ENCODE assay signal across 9 mouse cellular contexts in genomic region chr1:143644221-143644620, GRCm38 (mm10). TPM values are rescaled to one million over a fixed set of nuclear protein-coding genes. Genes with fewer than 3 reads are reported as not detected.
DNase-seq lines count a peak whose midpoint lies in the region; ATAC-seq lines count a peak whose summit lies in the region.
"Had no signal": no experiment of that assay in that cellular context is flagged by ENCODE, and none has a peak within 500 bp of the region (broad histone marks: within the 10 kb centered on the region; RNA-seq: fewer than 3 reads in every experiment).

No protein-coding gene starts in this region.

- no peak overlapping the region for H3K4me2 ChIP-seq in neural tube, embryonic 11.5 days (ENCODE audit: low read depth)
- peak overlapping the region; percentile 35; the same call in 1 of the 2 replicates for H3K4me2 ChIP-seq in midbrain, embryonic 16.5 days (ENCODE audit: low read length)
- H3K4me2 ChIP-seq: stomach, embryonic 15.5 days had no signal

- DNase-seq in cerebellum, adult 9-10 months: peak; percentile 67
- no peak for DNase-seq in cerebellum, postnatal 4 days (ENCODE audit: low spot score in 2 of 2)
- no peak for DNase-seq in neural tube, embryonic 11.5 days (ENCODE audit: low spot score)
- DNase-seq in neural tube, embryonic 10.5 days (ENCODE audit: extremely low spot score, low spot score): no peak
- peak; percentile 59 for DNase-seq in forelimb bud, embryonic 11.5 days (ENCODE audit: low read depth, low spot score)
- DNase-seq in yolk sac, embryonic 10.5 days (ENCODE audit: low spot score): no peak
- DNase-seq in heart, postnatal 36 days: no peak

- no peak overlapping the region for H3K9ac ChIP-seq in neural tube, embryonic 11.5 days (ENCODE audit: low read length)
- H3K9ac ChIP-seq in midbrain, embryonic 16.5 days (ENCODE audit: low read depth, low read length): no peak overlapping the region
- H3K9ac ChIP-seq: stomach, embryonic 15.5 days had no signal

- H3K36me3 ChIP-seq in neural tube, embryonic 11.5 days (ENCODE audit: control insufficient read depth, insufficient read depth, low read length): no peaks in the 10 kb centered on the region
- 0 out of 2 replicates have a peak, but pooled peaks cover 2% of the 10 kb centered on the region for H3K36me3 ChIP-seq in midbrain, embryonic 16.5 days (ENCODE audit: control insufficient read depth, insufficient read depth, low read length)
- H3K36me3 ChIP-seq: stomach, embryonic 15.5 days had no signal

- WGBS in neural tube, embryonic 11.5 days: 93% methylated on average over 2 of the region's 2 CpGs
- 89% methylated on average over 2 of the region's 2 CpGs for WGBS in midbrain, embryonic 16.5 days

- H3K27ac ChIP-seq in neural tube, embryonic 11.5 days (ENCODE audit: low read depth, low read length): no peak overlapping the region
- no peak overlapping the region for H3K27ac ChIP-seq in midbrain, embryonic 16.5 days (ENCODE audit: low read length)
- H3K27ac ChIP-seq: stomach, embryonic 15.5 days had no signal

- ATAC-seq in neural tube, embryonic 11.5 days (ENCODE audit: insufficient read depth, low FRiP score, low TSS enrichment): peak; percentile 52; the same call in 1 of the 2 replicates
- peak; percentile 40; the same call in 1 of the 2 replicates for ATAC-seq in midbrain, embryonic 16.5 days

- H3K9me3 ChIP-seq in neural tube, embryonic 11.5 days (ENCODE audit: control insufficient read depth, low read length): no peaks in the 10 kb centered on the region
- H3K9me3 ChIP-seq in midbrain, embryonic 16.5 days (replicated peaks; ENCODE audit: control insufficient read depth, low read length, poor library complexity, severe bottlenecking): no peaks in the 10 kb centered on the region
- H3K9me3 ChIP-seq: stomach, embryonic 15.5 days had no signal

- no peaks in the 10 kb centered on the region for H3K4me1 ChIP-seq in neural tube, embryonic 11.5 days (ENCODE audit: control insufficient read depth, insufficient read depth, low read length)
- H3K4me1 ChIP-seq in midbrain, embryonic 16.5 days (ENCODE audit: control insufficient read depth, insufficient read depth, low read length): peaks cover 6% of the 10 kb centered on the region
- H3K4me1 ChIP-seq: stomach, embryonic 15.5 days had no signal

- no peaks in the 10 kb centered on the region for H3K27me3 ChIP-seq in neural tube, embryonic 11.5 days (ENCODE audit: control insufficient read depth, insufficient read depth, low read length)
- no peaks in the 10 kb centered on the region for H3K27me3 ChIP-seq in midbrain, embryonic 16.5 days (ENCODE audit: control insufficient read depth, insufficient read depth, low read depth, low read length)
- H3K27me3 ChIP-seq: stomach, embryonic 15.5 days had no signal

- no peak overlapping the region for H3K4me3 ChIP-seq in neural tube, embryonic 11.5 days (ENCODE audit: low read depth, low read length)
- H3K4me3 ChIP-seq in midbrain, embryonic 16.5 days (ENCODE audit: low read depth, low read length): peak overlapping the region; percentile 34
- H3K4me3 ChIP-seq: stomach, embryonic 15.5 days had no signal

- intact Hi-C loops in heart, postnatal 36 days (cut with DNase I): loop anchor here (1.0 to 10.0 kb wide), 2 partner anchors 119 to 339 kb away; no protein-coding TSS in a partner anchor

RNA-seq across cellular contexts. Expression of gene B3galt2, which starts 3.8 kb away (rescaled TPM):
- 1.3 TPM in 2 replicates for polyA plus RNA-seq in neural tube, embryonic 11.5 days (2014; fragmentation: Nextera tagmentation; extraction: Ambion mirVana)
- polyA plus RNA-seq in midbrain, embryonic 16.5 days (2015; fragmentation: Nextera tagmentation; extraction: Ambion mirVana): 7.7 and 8.0 TPM in 2 replicates
- 1 to 10 TPM; 1.8 to 2.7 TPM for total RNA-seq in heart, postnatal 36 days (2021)

RNA-seq across cellular contexts. Expression of gene Cdc73, which starts 58.5 kb away (rescaled TPM):
- polyA plus RNA-seq in neural tube, embryonic 11.5 days (2014; fragmentation: Nextera tagmentation; extraction: Ambion mirVana): 23.2 and 23.3 TPM in 2 replicates
- 14.3 and 17.5 TPM in 2 replicates for polyA plus RNA-seq in midbrain, embryonic 16.5 days (2015; fragmentation: Nextera tagmentation; extraction: Ambion mirVana)
- 10 to 100 TPM; 52.5 to 56.5 TPM for total RNA-seq in heart, postnatal 36 days (2021)

Comparison
In these comparisons a context has a peak if more than half of its experiments do, and no peak if none do; other contexts are left out.
1. DNase-seq: peak in cerebellum, adult 9-10 months (single experiment) and forelimb bud, embryonic 11.5 days (single experiment); none in cerebellum, postnatal 4 days (0 of 2), neural tube, embryonic 11.5 days (single experiment), neural tube, embryonic 10.5 days (single experiment), yolk sac, embryonic 10.5 days (single experiment) and heart, postnatal 36 days (0 of 2).